Mouse (Mus musculus): ENCODE measurements around the gene Nes.

- TF ChIP-seq POLR2A (IDR thresholded peaks at IDR 0.05; ENCODE audit: borderline replicate concordance, low read depth, low read length) (no peak), CTCF (IDR thresholded peaks at IDR 0.05; ENCODE audit: low read depth, low read length) (no peak)
Measured at GRCm38 (mm10) chr3:87929341-87930077, 41.4 kb upstream of the Nes start.

All from bone marrow macrophage, adult 2 months (primary cell).